Mouse (Mus musculus): ENCODE data around the gene Enpp7. TPM values are rescaled to one million over a fixed set of nuclear protein-coding genes. Genes with fewer than 3 reads are reported as not detected.

The Enpp7 gene
- polyA plus RNA-seq, 1 experiment from 2014 or later = not detected

DNA sequence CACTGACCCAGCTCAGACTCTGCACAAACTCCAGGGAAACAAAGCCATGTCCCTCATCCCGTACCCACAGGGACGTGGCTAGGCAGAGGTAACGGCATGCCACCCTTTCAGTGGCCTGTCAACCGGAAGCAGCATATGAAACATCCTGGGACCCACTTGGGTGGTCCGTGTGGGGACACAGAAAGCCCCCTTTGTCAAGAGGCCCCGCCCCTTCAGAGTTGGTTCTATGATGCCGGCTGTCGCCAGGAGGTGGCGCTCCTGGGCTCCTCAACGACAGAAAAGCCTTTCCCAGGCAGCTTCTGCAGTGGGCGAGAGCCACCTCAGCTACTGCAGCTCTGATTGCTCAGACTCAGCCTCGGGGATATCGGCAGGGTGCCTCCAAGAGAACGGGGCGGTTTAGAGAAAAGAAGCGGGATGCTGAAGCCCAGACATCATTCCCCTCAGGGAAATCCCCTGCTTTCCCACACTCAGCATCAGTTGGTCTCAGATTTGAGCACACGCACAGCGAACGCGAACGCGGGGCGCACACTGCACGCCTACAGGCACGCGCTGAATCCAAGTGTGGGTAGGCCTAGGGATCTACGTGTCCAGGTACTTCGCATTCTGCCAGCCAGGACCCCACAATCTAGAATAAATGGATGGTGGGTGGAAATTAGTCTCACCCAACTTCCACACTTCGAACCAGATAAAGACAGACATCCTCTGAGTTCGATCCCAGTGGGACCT is 10.7 kb downstream of the Enpp7 start:
- Histone ChIP-seq H3K36me3 (no peaks in the 10 kb centered on the region), H3K4me3 (peak overlapping the region; percentile 33), H3K27me3 (peaks cover 53% of the 10 kb centered on the region), H3K9me3 (no peaks in the 10 kb centered on the region), H3K4me2 (replicated peaks) (peak overlapping the region; percentile 66), H3K9ac (peak overlapping the region; percentile 36; the same call in 1 of the 2 replicates), H3K4me1 (peaks cover 21% of the 10 kb centered on the region), H3K27ac (no peak overlapping the region)
- WGBS = 6% methylated on average over 30 of the region's 30 CpGs
- peak; percentile 50 for ATAC-seq (ENCODE audit: low FRiP score, low read depth)

DNA sequence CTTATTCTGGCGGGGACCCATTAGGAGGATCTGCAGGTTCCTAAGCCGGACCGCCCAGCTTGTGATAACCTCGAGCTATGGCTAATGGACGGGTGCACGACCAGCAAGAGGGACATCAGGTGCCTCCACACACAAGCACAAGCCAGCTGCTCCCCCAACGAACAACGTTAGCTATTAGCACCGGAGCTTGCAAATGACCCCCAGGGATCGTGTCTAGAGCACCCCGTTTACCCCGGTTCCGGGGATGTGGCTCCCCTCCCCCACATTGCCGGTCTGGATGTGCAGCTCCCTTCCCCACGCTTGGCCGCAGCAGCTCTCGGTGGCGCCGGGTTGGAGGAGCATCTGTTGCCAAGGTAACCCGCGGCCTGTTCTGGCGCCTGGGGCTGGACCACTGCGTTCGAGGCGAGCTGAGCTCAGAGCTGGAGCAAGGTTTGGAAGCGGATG is 11.4 kb downstream of the Enpp7 start:
- ATAC-seq (ENCODE audit: low FRiP score, low read depth) = no peak

DNA sequence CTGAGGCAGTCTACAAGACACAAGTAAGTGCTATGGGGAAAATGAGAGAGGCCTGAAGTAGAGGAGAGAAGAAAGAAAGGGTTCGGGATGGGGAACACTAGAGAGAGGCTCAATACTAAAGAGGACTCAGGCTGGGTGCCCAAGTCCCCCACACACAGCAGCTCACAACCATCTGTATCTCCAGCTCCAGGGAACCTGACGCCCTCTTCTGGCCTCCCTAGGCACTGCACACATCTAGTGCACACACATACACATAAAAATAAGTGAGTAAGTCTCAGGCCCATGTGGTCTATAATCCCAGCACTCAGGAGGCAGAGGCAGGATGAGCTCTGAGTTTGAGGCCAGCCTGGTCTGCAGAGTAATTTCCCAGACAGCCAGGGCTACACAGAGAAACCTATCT is 12.9 kb downstream of the Enpp7 start:
- peaks cover 37% of the 10 kb centered on the region for H3K27me3 ChIP-seq
- no peaks in the 10 kb centered on the region for H3K36me3 ChIP-seq
- no peak overlapping the region for H3K27ac ChIP-seq
- H3K4me3 ChIP-seq = no peak overlapping the region
- no peaks in the 10 kb centered on the region for H3K9me3 ChIP-seq
- H3K4me1 ChIP-seq = peaks cover 18% of the 10 kb centered on the region
- 68% methylated on average over 2 of the region's 2 CpGs for WGBS
- H3K4me2 ChIP-seq (replicated peaks) = no peak overlapping the region
- H3K9ac ChIP-seq = no peak overlapping the region
- no peak for ATAC-seq (ENCODE audit: low FRiP score, low read depth)

More for the DNA sequence above, 11.4 kb downstream of the Enpp7 start:
- no peaks in the 10 kb centered on the region for H3K9me3 ChIP-seq
- peaks cover 21% of the 10 kb centered on the region for H3K4me1 ChIP-seq
- H3K4me3 ChIP-seq = peak overlapping the region; percentile 10; the same call in 1 of the 2 replicates
- no peak overlapping the region for H3K9ac ChIP-seq
- WGBS = 5% methylated on average over 26 of the region's 26 CpGs
- peaks cover 50% of the 10 kb centered on the region for H3K27me3 ChIP-seq
- H3K36me3 ChIP-seq = no peaks in the 10 kb centered on the region
- peak overlapping the region; percentile 66 for H3K4me2 ChIP-seq (replicated peaks)
- no peak overlapping the region for H3K27ac ChIP-seq

DNA sequence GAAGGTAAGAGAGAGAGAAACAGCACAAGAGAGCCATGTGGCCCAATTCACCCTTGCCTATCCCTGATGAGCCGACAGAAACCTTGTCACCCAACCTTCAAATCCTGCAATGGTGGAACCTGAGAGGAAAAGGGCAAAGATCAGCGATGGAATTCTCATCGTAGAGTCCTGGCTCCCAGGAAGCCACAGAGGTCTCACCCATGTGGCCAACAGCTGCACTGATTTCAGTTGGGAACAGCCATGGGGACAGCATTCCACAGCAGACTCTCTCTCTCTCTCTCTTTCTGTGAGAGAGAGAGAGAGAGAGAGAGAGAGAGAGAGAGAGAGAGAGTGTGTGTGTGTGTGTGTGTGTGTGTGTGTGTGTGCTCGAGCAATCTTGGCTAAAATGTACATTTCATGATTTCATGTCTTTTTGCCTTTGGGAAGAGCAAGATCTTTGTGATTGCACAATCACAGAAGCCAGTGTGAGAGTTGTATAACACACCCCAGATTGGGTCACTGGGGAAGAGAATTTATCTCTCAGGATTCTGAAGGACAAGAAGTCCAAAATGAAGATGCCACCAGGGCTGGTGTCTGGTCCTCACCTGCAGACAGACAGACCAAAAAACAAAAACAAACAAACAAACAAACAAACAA is 13.6 kb downstream of the Enpp7 start:
- no peak overlapping the region for H3K27ac ChIP-seq
- 56% methylated on average over 4 of the region's 4 CpGs for WGBS

DNA sequence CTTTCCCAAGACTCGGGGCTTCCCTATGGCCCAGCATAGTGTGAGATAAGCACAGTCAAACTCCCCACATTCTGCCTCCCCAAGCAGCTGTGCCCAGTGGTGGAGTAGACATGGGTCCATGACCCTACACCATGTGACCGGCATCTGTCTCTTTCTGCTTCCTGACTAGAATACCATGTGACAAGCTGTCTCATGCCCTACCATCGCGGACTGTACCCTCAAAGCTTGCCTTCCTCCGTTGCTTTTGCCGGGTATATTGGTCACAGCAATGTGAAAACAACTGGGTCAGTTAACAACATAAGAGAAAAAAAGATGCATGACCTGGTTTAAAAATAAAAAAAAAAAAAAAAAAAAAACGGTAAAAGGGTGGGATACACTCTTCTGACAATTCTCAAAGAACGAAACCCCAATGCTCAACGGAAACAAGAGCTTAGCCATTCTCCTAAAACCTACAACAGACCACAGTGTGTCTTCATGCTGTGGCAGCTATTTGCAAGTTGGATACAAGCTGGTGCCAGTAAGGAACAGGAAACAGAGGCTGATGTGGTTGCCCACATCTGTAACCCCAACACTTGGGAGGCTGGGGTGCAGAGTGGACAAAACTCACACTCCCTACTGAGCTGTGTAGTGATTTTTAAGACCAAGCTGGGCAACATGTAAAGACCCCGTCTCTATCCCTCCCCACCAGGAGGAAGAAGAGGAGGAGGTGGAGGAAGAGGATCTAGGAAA is 17.7 kb downstream of the Enpp7 start:
- no peaks in the 10 kb centered on the region for H3K36me3 ChIP-seq
- H3K9ac ChIP-seq = no peak overlapping the region
- no peak for ATAC-seq (ENCODE audit: low FRiP score, low read depth)
- 86% methylated on average over 10 of the region's 10 CpGs for WGBS
- H3K9me3 ChIP-seq = no peaks in the 10 kb centered on the region
- H3K4me1 ChIP-seq = peaks cover 3% of the 10 kb centered on the region; the same call in 1 of the 2 replicates
- no peak overlapping the region for H3K4me3 ChIP-seq
- no peak overlapping the region for H3K4me2 ChIP-seq (replicated peaks)
- no peak overlapping the region for H3K27ac ChIP-seq
- peaks cover 12% of the 10 kb centered on the region for H3K27me3 ChIP-seq

More for the DNA sequence above, 13.6 kb downstream of the Enpp7 start:
- Histone ChIP-seq H3K27me3 (peaks cover 32% of the 10 kb centered on the region), H3K9ac (no peak overlapping the region), H3K9me3 (no peaks in the 10 kb centered on the region), H3K36me3 (no peaks in the 10 kb centered on the region), H3K4me2 (replicated peaks) (no peak overlapping the region), H3K4me3 (no peak overlapping the region), H3K4me1 (peaks cover 18% of the 10 kb centered on the region)
- no peak for ATAC-seq (ENCODE audit: low FRiP score, low read depth)

DNA sequence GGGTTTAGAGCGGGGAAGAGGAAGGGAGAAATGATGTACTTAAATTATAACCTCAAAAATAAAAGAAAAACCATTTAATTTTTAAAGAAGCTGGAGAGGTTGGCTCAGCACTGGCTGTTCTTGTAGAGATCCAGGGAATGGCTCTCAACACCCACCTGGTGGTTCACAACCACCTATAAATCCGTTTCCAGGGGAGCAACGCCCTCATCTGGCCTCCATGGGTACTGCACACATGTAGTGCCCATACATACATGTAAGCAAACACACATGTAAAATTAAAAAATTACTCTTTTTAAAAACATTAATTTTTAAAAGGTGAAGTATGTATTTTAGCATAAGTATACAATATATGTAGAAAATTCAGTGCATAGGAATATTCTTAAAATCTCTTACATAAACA is 18.5 kb downstream of the Enpp7 start:
- Histone ChIP-seq H3K9ac (no peak overlapping the region), H3K4me2 (replicated peaks) (no peak overlapping the region), H3K4me3 (no peak overlapping the region), H3K27me3 (peaks cover 9% of the 10 kb centered on the region; the same call in 1 of the 2 replicates), H3K27ac (no peak overlapping the region), H3K4me1 (peaks cover 3% of the 10 kb centered on the region; the same call in 1 of the 2 replicates), H3K9me3 (no peaks in the 10 kb centered on the region), H3K36me3 (no peaks in the 10 kb centered on the region)
- ATAC-seq (ENCODE audit: low FRiP score, low read depth) = no peak
- 76% methylated on average over 3 of the region's 3 CpGs for WGBS

DNA sequence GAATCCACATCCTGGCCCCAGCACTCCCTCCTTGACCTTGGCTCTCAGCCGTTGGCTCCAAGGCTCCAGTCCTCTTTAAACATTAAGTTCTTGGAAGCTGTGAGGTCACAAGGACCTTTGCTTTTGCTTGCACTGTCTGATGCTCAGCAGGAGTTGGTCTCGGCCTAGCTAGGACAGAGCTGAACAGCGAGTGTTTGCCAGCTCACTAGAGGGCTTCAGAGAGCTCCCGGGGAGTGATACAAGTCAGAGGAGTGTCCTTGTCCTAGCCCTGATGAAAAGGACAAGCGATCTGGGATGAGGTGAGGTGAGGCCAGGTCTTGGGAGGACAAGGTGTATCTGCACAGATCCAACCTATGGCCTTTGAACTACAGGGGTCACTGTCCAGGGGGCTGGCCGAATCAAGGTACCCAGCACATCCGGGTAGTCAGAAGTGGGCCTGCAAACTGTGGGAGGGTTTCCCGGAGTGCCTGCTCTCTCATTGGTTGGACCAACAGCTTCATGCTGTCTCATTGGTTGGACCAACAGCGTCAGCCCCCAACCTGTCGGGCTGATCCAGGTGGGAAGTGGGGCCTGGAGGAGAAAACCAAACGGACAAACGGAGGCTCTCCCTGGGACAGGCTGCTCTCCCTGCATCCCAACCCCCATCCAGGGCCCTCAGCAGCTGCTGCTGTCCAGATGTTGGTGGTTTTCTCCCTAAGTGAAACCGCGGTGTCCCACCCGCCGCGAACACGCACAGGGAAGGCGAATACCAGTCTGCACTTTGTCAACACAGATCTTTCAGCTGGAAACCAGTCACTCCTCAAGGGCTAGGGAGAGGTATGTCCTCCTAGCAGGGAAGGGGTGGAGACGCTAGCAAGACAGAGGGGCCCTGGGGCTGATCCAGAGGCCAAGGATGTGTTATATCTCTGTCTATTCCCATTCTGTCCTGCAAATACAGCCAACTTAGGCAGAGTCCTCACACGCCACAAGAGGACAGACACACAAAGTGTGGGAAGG is 19.8 kb downstream of the Enpp7 start:
- Histone ChIP-seq H3K4me3 (peak overlapping the region; percentile 38), H3K4me2 (replicated peaks) (peak overlapping the region; percentile 60), H3K27ac (no peak overlapping the region), H3K9me3 (no peaks in the 10 kb centered on the region), H3K36me3 (no peaks in the 10 kb centered on the region), H3K4me1 (peaks cover 3% of the 10 kb centered on the region; the same call in 1 of the 2 replicates), H3K27me3 (0 out of 2 replicates have a peak, but pooled peaks cover 9% of the 10 kb centered on the region), H3K9ac (peak overlapping the region; percentile 53)
- 21% methylated on average over 21 of the region's 21 CpGs for WGBS
- peak; percentile 84 for ATAC-seq (ENCODE audit: low FRiP score, low read depth)

DNA sequence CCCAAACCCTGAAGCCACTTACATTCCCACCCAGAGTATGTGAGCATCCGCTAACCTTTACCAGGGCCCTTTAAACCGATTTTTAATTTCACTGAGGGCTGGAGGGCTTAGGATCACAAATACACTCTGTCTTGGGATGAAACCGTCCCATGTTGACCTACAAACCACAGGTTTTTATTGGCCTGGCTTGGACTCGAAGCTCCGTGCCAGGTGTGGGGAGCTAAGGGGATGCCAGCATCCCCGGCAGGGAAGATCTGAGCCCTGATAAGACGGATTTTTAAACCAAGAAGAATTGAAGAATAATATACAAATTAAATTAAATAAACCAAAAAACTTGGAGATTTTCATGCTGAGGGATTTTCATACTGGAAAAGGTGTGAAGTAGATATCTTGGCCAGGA is 26.5 kb downstream of the Enpp7 start:
- H3K9ac ChIP-seq = no peak overlapping the region
- H3K27ac ChIP-seq = no peak overlapping the region
- H3K9me3 ChIP-seq = no peaks in the 10 kb centered on the region
- H3K36me3 ChIP-seq = no peaks in the 10 kb centered on the region
- H3K27me3 ChIP-seq = no peaks in the 10 kb centered on the region
- WGBS = 71% methylated on average over 7 of the region's 7 CpGs
- no peak overlapping the region for H3K4me2 ChIP-seq (replicated peaks)
- no peak for ATAC-seq (ENCODE audit: low FRiP score, low read depth)
- H3K4me1 ChIP-seq = no peaks in the 10 kb centered on the region
- H3K4me3 ChIP-seq = no peak overlapping the region

DNA sequence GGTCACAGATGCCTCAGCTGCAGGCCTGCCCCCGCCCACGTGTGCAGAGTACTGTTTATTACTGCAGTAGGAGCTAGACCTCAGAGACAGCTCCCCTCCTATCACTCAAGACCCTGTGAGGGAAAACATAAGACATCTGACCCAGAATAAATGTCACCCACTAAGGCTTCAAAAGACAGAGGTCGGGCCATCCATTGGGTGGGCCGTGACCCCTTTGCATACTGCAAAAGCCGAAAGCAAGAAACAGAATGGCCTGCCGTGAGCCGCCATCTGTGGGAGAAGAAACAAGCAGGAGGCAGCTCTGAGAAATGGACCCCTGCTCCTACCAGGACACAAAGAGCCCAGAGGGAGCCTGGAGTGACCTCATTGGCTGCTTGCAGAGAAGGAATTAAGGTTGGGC is 29.5 kb downstream of the Enpp7 start:
- H3K4me3 ChIP-seq = no peak overlapping the region
- ATAC-seq (ENCODE audit: low FRiP score, low read depth) = no peak
- no peaks in the 10 kb centered on the region for H3K9me3 ChIP-seq
- H3K27ac ChIP-seq = no peak overlapping the region
- no peak overlapping the region for H3K9ac ChIP-seq
- H3K36me3 ChIP-seq = no peaks in the 10 kb centered on the region
- no peak overlapping the region for H3K4me2 ChIP-seq (replicated peaks)
- 65% methylated on average over 7 of the region's 7 CpGs for WGBS
- H3K27me3 ChIP-seq = no peaks in the 10 kb centered on the region
- peaks cover 8% of the 10 kb centered on the region for H3K4me1 ChIP-seq

DNA sequence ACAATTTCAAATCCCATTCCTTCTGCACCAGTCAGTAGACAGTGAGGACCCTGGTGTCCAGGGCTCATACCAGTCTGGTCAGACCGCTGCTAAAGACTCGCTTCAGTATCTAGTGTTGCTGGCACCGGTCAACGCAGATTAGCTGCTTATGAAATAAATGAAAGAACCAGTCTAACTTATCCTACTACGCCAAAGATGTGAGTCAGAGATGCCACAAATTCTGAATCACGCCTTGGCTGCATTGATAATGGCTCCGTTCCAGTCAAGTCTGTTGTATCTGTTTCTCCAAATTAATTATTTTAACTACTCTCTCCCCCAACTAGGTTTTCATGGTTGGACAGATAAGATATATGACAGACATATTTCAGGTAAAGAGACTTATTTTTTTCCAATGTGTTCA is 33.2 kb downstream of the Enpp7 start:
- Histone ChIP-seq H3K4me1 (peaks cover 32% of the 10 kb centered on the region), H3K9ac (no peak overlapping the region), H3K27me3 (no peaks in the 10 kb centered on the region), H3K9me3 (no peaks in the 10 kb centered on the region), H3K27ac (no peak overlapping the region), H3K36me3 (peaks cover 8% of the 10 kb centered on the region), H3K4me2 (replicated peaks) (no peak overlapping the region), H3K4me3 (no peak overlapping the region)
- no peak for ATAC-seq (ENCODE audit: low FRiP score, low read depth)
- WGBS = 93% methylated on average over 7 of the region's 7 CpGs
